Mouse (Mus musculus): ENCODE results near the gene Polr2c. TPM values are rescaled to one million over a fixed set of nuclear protein-coding genes. Genes with fewer than 3 reads are reported as not detected.

Polr2c gene
- polyA plus RNA-seq, 1 experiment: 99.2 TPM

DNA sequence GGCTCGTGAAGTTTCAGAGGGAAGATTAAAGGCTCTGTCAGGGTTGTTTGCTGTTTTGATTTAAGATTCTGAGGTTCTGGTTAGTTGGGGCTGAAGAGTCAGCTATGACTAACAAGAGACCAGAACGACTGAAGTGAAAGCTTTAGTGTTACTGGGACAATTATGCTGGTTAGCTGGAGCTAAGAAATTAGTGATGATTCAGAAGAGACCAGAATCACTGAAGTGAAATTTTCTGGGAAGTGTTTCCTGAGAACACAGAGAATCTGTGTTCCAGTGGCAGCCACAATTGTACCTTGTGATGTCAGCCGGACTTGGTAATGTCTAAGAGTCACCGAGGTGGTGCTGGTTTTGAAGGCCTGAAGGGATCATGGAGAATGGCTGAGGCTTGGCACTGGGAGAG, 23.5 kb downstream of the Polr2c start:
- DNase-seq (ENCODE audit: low spot score): no peak

DNA sequence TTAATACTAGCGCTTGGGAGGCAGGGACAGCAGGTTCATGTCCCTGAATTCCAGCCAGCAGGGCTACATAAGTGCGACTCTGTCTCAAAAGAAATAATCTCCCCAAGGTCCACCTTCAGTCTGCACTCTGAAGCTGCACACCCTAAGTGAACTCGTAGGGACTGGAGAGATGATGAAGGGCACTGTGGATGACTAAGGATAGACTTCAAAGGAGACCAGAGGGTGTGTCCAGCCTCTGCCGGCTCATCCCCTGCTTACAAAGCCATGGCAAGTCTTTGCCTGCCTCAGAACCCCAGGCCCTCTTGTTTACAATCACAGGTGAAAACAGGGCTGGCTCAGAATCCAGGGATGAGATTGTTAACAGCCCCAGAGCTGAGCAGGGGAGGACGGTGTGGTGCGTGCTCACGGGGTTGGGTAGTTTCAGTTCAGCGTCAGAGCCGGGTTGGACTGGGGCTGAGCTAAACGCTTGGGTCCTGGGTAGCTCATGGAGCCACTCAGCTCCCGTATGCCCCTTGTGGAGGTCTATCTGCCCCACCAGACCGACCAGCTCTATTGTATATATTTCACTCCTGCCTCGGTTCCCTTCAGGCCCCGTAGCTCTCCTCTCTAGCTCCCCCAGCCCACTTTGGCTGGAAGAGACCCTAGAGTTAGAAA, 31.3 kb downstream of the Polr2c start:
- no peak for DNase-seq (ENCODE audit: low spot score)

DNA sequence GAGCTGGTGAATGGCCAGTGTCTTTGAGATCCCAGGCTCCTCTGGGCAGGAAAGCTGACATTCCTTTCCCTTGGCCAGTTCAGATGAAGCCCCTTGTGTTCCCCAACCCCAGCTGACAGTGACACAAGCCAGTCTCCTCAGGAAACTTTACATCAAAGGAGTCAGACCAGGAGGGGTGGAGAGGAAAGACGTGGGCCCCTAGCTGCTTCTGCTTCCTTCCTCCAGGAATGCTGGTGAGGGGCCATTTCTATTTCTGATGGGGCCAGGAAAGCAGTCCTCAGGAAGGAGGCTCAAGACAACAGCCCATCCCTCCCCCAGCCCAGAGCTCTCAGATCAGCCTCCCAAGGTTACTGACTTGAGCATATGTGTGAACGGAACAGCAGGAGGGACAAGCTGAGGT, 35.7 kb downstream of the Polr2c start:
- DNase-seq (ENCODE audit: low spot score): no peak

DNA sequence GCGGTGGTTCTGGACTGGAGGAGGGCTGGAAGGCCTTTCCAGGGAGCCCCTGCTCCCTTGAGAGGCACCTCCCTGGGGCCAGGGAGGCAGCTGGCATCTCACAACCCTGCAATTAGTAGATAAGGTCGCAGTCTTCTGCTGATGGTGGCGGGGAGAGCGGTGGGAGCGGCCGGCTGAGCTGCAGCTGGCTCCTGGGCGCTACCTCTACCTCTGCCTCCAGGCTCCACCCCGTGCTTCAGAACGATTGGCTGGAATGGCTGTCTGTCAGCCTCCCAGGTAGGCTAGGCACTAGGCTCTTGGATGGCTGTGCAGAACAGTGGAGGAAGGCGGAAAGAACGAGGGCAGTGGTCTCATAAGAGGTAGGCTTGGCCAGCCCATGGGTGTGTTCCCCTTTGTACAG, 42.0 kb downstream of the Polr2c start:
- DNase-seq (ENCODE audit: low spot score): no peak

DNA sequence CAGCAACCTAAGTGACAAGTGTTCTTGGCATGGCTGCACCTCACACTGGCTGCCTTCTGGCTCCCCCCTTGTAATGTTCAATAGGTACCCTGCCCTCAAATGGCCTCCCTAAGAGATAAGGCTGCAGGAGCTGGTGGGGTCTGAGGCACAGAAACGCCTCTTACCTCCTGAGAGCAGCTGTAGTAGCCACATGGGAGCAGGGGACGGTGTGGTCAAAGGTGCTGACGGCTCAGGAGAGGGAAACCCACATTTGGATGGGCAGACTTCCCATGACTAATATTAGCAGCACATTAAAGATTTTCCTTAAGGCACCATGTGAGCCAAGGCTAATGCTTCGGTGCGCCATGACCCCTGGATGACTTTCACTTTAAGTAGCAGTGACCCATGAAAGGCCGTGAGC, 43.4 kb downstream of the Polr2c start:
- DNase-seq (ENCODE audit: low spot score): no peak

DNA sequence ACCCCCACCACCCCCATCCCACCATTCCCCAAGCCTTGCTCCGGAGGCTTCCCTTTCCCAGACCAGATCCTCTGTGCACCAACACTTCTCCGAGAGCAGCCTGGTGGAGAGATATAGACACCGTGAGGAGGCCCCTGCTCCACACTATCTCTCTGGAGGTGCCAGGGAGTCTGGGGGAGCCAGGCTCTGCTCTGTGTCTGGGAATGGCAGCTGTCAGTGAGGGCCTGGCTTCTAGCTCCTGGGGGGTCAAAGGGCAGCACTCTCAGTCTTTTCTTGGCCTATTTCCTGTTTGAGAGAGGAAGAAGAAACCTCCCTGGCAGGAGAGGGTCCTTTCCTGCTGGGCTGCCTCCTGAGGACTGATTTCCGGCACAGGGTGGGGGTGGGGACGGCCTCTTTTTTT, 43.8 kb downstream of the Polr2c start:
- no peak for DNase-seq (ENCODE audit: low spot score)

DNA sequence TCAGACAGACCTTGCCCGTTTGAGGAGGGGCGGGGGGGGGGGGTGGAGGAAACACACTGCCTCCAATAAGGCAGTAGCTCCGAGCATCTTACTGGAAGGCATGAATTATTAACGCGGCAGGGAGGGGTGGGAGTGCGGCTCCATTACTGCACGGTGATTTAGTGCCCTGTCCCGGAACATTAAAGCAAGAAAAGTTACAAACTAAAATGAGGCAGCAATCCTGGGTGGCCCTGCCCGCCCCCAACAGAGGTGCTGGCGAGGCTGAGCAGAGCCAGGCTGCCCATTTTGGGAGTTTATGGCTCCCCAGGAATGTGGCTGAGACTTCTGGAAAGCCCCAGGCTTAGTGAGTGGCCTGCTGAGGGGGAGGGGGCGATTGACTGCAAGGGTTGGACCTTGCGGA, 46.5 kb downstream of the Polr2c start:
- no peak for DNase-seq (ENCODE audit: low spot score)

DNA sequence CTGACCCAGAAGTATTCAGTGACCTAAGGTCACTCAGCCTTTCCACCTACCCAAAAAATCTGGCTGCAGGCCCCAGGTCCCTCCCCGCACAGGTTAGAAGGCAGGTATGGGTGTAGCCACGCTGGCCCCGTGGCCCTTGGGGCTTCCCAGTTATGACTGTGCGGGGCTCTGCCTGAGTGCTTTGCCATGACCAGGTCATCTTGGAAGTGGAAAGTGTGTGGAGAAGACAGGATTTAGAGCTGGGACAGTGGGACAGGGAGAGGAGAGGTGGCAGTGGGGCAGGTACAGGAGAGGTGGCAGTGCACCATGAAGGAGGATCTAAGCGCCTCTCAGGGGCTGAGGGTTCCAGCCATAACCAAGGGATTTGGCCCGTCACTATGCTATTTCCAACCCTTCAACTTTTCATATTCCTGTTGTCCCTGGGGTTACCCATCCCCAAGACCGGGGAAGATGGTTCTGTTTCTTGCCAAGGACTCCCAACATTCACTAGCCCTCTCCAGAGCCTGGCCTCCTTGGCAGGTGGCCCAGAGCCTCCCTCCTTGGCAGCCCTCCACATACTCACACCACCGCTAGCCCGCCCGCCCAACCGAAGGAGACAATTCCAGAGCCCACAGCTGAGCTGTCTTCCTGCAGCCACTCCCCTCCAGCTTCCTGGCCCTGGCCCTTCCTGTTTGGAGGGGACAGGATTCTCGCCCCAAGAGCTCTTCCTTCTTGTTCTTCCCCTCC, 47.4 kb downstream of the Polr2c start:
- peak; percentile 73 for DNase-seq (ENCODE audit: low spot score)

DNA sequence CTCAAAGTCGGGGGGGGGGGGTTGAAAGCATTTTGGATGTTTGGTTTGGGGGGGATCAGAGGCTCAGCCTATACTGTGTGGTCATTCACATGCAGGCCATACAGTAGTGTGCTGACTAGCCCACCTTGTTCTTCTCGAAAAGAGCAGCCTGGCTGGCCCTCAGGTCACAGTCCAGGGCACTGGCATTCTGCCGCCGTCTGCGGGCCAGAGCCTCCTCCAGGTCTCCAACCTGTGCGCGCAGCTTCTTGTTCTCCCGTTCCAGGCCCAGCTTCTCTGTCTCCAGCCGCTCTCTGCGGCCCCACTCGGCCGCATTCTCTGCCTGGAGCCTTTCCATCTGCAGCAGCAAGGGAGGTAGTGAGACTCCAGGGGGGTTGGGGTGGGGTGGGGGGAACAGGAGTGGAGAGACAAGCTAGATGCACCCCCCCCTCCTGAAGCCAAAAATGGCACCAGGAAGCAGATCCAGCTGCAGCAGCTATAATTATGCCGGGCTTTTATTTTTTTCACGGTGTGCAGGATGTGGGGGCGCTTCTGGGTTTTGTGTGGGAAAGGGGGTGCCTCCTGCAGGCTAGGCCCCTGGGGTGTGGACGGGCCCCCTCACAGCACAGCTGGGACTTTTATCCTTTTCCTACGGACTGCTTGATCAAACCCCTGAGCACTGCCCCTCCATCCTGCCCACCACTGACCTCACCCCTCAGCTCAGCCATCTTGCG, 50.5 kb downstream of the Polr2c start:
- DNase-seq (ENCODE audit: low spot score): no peak

DNA sequence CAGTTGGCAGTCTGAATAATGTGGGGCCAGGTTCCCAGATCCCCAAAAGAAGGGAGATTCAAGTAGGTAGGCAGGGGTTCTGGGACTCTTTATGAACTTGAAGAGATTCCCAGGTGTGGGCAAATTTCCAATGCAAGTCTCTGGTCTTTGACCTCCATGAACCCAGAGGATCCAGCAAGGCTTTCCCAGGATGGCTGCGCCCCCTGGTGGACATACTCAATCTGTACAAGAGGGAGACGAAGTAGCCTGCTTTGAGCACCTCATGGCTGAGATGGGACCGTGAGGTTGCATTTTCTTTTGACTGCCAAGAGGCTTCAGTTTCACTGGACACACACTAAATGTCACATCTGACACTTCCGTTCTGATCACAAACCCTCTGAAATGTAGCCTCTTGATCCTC, 51.6 kb downstream of the Polr2c start:
- peak; percentile 69 for DNase-seq (ENCODE audit: low spot score)

DNA sequence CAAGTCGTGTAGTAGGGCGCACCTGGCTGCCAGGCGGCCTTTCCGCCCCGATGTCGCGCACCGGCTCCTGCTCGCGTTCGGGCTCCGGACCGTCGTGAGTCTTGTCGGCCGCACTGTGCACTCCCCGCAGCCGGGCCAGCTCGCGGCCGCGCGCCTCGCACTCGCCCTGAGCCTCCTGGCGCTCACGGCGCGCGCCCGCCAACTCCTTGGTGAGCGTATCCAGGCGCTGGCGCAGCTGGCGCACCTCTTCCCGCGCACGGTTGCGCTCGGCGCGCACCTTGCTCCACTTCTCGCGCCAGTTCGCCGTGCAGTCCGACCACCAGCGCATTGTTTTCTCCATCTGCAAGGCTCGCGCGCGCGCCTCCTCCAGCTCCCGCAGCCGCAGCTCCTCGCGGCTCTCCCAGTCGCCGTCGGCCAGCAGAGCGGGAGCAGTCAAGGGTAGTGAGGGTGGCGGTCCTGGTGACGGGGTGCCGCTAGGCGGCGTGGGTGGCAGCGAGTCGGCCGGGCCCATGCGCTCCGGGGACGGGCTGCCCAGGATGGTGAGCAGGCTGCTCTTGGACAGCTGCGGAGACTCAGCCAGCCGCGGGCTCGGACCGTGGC, 55.9 kb downstream of the Polr2c start:
- peak; percentile 60 for DNase-seq (ENCODE audit: low spot score)

DNA sequence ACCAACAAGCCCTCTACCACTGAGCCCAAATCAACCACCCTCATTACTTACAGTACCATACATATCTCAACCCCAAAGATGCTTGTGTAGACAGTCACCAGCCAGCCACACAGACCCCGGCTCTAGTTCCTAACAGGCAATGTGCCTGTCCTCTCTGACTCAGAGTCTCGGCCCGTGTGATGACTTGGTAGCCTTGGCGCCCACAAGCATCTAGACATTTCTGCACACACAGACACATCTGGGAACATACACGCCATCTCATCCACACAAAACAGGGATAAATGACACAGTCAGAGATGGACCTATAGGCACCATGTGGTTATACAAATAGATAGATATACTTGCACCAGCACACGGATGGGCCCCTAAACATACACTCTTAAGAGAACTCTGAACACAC, 57.0 kb downstream of the Polr2c start:
- DNase-seq (ENCODE audit: low spot score): no peak

DNA sequence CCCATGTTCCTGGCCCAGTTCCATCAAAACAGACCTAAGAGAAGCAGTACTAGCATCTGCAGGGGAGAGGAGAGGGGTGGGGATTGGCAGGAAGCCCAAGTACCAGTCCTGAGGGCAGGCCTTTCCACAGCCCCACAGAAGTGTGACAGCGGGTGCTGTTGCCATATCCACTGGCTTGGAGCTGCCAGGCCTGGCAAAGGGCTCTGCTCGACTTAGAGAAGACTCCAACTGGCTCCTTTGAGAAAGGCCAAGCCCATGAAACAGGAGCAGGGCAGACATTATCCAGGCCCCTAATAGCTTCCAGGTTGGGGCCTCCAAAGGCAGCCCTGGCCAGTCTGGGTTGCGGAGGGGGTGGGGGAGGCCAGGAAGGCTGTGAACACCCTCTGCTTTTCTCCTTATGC, 57.5 kb downstream of the Polr2c start:
- DNase-seq (ENCODE audit: low spot score): no peak

DNA sequence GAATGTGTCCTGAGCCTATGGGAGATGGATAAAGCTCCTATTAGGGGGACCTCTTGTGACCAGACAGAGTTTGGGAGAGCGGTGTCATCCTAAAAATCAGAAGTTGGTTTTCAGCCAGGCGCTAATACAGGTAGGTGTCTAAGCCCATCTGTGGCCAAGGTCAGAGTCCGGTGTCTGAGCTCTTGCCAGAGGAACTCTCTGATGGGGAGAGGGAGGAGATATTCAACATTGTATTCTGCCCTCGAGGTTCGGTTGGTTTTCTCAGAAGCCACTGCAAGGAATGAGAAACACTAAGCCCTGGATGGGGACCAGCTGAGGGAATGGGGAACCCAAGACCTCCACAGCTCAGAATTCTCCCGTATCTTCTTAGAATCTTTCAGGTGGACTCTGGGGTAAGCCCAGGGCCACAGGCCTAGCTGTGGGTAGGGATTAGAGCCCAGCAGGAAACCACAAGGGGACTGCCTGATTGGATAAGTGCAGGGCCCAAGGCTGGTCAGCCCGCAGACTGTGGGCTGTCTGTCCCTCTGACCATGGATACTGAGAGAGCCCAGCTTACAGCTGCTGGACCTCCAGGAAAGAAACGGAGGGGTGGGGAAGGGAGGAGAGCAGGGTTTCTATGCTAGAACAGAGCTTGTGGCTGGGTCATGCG, 59.2 kb downstream of the Polr2c start:
- no peak for DNase-seq (ENCODE audit: low spot score)

DNA sequence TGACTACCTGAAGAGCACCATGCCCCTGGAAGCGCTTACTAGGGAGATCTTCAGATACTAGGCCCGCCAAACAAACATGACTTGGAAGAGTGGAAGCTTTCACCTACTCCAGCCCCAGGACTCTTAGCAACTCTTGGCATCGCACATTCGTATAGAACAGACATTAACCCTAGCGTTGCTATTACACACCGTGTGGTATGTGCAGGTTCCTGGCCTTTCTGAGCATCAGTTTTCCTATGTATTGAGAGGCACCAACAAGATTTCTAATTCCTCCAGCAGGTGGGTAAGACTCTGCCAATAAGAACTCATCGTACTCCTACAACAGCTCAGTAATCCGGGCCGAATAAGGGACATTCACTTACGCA, 59.7 kb downstream of the Polr2c start:
- no peak for DNase-seq (ENCODE audit: low spot score)

DNA sequence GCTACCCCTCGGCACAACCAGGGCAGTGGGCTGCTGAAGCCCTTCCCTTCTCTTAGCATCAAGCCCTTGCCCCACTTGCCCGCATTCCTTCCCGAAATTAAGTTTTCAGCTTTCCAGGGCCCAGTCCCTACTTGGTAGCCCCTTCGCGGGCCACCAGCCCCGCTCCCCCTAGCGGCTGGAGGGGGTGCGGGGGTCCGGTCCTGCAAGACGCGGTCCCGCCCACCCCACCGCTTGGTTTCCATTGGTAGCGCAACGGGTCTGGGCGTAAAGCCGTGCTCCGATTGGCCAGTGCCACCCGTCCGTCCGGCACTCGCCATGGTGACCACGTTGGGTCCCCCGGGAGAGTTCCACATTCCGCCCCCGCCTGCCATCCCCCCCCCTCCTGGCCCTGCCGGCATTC, 60.1 kb downstream of the Polr2c start:
- no peak for DNase-seq (ENCODE audit: low spot score)

DNA sequence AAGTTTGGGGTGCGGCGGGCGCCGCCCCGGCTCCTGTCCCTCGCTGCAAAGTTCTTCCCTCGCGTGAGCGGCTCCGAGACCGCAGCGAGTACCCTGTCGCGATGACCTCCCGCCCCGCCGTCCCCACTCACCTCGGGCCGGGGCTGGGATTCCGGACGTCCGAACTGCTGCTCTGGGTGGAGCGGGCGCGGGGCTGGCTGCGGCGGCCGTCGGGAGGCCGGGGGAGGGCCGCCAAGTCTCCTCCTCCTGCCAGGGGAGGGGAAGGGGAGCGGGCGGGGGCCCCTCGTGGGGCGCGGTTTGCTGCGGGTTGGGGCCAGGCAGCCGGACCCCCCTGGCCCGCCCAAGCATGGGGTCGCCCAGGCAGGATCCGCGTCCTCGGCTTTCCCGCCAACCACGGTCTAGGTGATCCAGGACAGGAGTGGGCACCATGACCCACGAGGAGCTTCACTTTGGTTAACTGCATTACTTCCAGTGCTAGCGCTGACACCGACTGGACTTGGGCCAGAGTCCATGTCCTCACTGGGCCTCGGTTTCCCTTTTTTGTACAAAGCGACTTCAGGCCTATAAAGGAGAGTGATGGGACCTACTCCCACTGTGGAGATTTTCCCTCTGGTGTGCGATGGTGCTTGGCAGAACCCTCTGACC, 60.7 kb downstream of the Polr2c start, which contains the start of gene Ccdc102a:
Gene Ccdc102a, minus strand, starts transcription at position 248 of the 645 bp plus-strand sequence.
- DNase-seq (ENCODE audit: low spot score): peak; percentile 63

DNA sequence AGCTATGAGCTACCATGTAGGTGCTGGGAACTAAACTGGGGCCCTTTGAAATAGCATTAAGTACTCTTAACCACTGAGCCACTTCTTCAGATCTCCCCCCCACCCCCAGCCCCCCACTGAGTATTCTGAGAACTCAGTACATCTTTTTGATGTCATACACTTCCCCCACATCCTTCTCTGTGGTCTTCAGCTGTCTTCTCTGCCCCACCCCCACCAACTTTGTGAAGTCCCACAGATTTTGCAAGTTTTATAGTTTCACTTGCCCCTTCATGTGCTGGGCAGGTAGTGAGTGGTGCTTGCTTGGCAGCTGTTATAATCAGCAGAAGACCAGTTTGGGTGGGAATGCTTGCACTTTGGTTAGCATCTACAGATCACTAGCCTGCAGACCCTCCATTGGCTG, 62.0 kb downstream of the Polr2c start:
- DNase-seq (ENCODE audit: low spot score): no peak

DNA sequence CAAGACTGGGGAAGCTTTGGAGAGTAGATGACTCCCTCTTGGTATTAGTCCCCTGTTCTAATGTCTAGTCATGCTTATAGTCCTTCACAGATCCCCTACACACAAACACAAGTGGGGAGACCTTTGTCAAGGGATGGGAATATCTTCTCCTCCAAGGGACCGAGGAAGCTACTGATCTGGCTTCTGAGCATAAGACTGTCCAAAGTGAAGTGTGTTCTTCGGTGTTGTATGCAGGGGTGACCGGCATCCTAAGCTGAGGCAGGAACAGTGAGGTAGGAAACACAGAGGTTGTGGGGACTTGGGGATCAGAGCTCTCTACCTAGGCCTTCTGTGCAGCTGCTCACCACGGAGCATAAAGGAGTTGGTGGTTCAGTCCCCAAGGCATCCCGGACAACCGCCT, 64.9 kb downstream of the Polr2c start:
- no peak for DNase-seq (ENCODE audit: low spot score)

DNA sequence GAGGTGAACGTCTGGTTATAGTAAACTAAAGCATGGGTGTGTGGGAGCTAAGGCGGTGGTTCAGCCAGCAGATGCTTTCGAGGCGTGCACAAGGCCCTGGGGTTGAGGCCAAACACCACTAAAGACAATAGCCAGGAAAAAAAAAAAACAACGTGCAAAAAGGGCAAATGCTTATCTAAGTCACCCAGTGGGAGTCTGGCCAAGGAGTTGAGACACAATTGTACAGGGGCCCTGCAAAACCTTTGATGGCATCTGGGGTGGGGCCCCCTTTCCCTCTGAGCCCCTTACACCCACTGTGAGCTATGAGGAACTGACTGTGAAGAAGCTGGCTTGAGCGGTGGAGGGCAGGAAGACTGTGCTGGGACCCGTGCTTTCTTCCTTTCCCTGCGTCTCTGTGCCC, 65.4 kb downstream of the Polr2c start:
- no peak for DNase-seq (ENCODE audit: low spot score)

Data from urinary bladder, adult 2 months (tissue).